In genomic region chr2:122667856-122668255, GRCm38 (mm10) we compare ENCODE assay signal across 9 mouse cellular contexts. TPM values are rescaled to one million over a fixed set of nuclear protein-coding genes. Genes with fewer than 3 reads are reported as not detected.
DNase-seq lines count a peak whose midpoint lies in the region; ATAC-seq and TF ChIP-seq lines count a peak whose summit lies in the region.
"Had no signal": no experiment of that assay in that cellular context is flagged by ENCODE, and none has a peak within 500 bp of the region (broad histone marks: within the 10 kb centered on the region; RNA-seq: fewer than 3 reads in every experiment).

No protein-coding gene starts in this region.

- H3K9ac ChIP-seq in kidney, embryonic 15.5 days = no peak overlapping the region
- no peak overlapping the region for H3K9ac ChIP-seq in MEL (ENCODE audit: control insufficient read depth, low read depth, low read length, poor library complexity, severe bottlenecking)
- no peak overlapping the region for H3K9ac ChIP-seq in limb, embryonic 14.5 days (ENCODE audit: low read depth, low read length, severe bottlenecking)
- H3K9ac ChIP-seq in hindbrain, embryonic 16.5 days (ENCODE audit: low read depth, low read length) = no peak overlapping the region
- H3K9ac ChIP-seq: limb, embryonic 12.5 days had no signal

- ATAC-seq in kidney, embryonic 15.5 days (replicated peaks; ENCODE audit: low FRiP score) = no peak
- ATAC-seq in limb, embryonic 14.5 days (ENCODE audit: low FRiP score, low read depth) = no peak
- ATAC-seq in hindbrain, embryonic 16.5 days = no peak

- no peak overlapping the region for H3K27ac ChIP-seq in kidney, adult 2 months (ENCODE audit: insufficient read depth, low read depth, low read length)
- H3K27ac ChIP-seq in kidney, embryonic 15.5 days = no peak overlapping the region
- no peak overlapping the region for H3K27ac ChIP-seq in MEL (ENCODE audit: control insufficient read depth, low read depth, low read length)
- no peak overlapping the region for H3K27ac ChIP-seq in limb, embryonic 14.5 days (replicated peaks; ENCODE audit: low read depth, low read length)
- H3K27ac ChIP-seq in hindbrain, embryonic 16.5 days (ENCODE audit: low read depth, low read length) = no peak overlapping the region
- H3K27ac ChIP-seq: limb, embryonic 12.5 days had no signal

- no peaks in the 10 kb centered on the region for H3K27me3 ChIP-seq in kidney, adult 2 months (replicated peaks; ENCODE audit: control insufficient read depth, insufficient read depth, low read length)
- H3K27me3 ChIP-seq in kidney, embryonic 15.5 days = 0 out of 2 replicates have a peak, but pooled peaks cover 6% of the 10 kb centered on the region
- H3K27me3 ChIP-seq in C2C12 (ENCODE audit: control insufficient read depth, insufficient read depth, insufficient read length) (no peaks in the 10 kb centered on the region), MEL (ENCODE audit: control insufficient read depth in 1 of 2, insufficient read depth in 2 of 2, low read length in 2 of 2) (no peaks in the 10 kb centered on the region)
- H3K27me3 ChIP-seq in limb, embryonic 14.5 days (ENCODE audit: control insufficient read depth, insufficient read depth, low read length) = no peaks in the 10 kb centered on the region
- H3K27me3 ChIP-seq in hindbrain, embryonic 16.5 days (replicated peaks; ENCODE audit: control insufficient read depth, insufficient read depth, low read length) = no peaks in the 10 kb centered on the region
- H3K27me3 ChIP-seq: limb, embryonic 12.5 days had no signal

- peak; percentile 47 for TF ChIP-seq CTCF in kidney, adult 2 months (conservative IDR thresholded peaks at IDR 0.05; ENCODE audit: insufficient read depth, insufficient read length, low read depth, low read length)
- TF ChIP-seq CTCF in C2C12 (IDR thresholded peaks at IDR 0.05; ENCODE audit: control insufficient read depth, insufficient read depth, insufficient read length) = peak; percentile 23
- TF ChIP-seq CTCF in MEL (IDR thresholded peaks at IDR 0.05 in 2 of 3, conservative IDR thresholded peaks at IDR 0.05 in 1 of 3; ENCODE audit: control insufficient read depth in 1 of 3, insufficient read depth in 1 of 3, low read depth in 2 of 3, low read length in 3 of 3, poor library complexity in 1 of 3, severe bottlenecking in 1 of 3) = peak in 2 of 3 experiments; percentile 30 to 45; a peak in 3 of 6 replicates

- H3ac ChIP-seq in C2C12 (ENCODE audit: control insufficient read depth, insufficient read length, low read depth) = no peak overlapping the region

- no peaks in the 10 kb centered on the region for H3K79me3 ChIP-seq in C2C12 (ENCODE audit: low read depth)

- TF ChIP-seq POLR2A in kidney, adult 2 months (IDR thresholded peaks at IDR 0.05; ENCODE audit: low read depth, low read length) = no peak
- no peak for TF ChIP-seq POLR2A in MEL (IDR thresholded peaks at IDR 0.05; ENCODE audit: control insufficient read depth in 1 of 2, insufficient read depth in 1 of 2, low read depth in 1 of 2, low read length in 2 of 2, poor library complexity in 1 of 2)
- TF ChIP-seq POLR2A in limb, embryonic 14.5 days (IDR thresholded peaks at IDR 0.05; ENCODE audit: borderline replicate concordance, extremely low read depth, insufficient read depth, insufficient read length) = no peak

- H3K4me2 ChIP-seq in kidney, embryonic 15.5 days = no peak overlapping the region
- H3K4me2 ChIP-seq in limb, embryonic 14.5 days (replicated peaks; ENCODE audit: low read depth, low read length, severe bottlenecking) = no peak overlapping the region
- H3K4me2 ChIP-seq in hindbrain, embryonic 16.5 days (ENCODE audit: low read length) = no peak overlapping the region
- H3K4me2 ChIP-seq: limb, embryonic 12.5 days had no signal

- peak; percentile 34 for DNase-seq in kidney, adult 2 months
- peak; percentile 11 for DNase-seq in MEL (ENCODE audit: low read depth, low spot score)
- DNase-seq in embryo, embryonic 11 days = peak; percentile 57
- DNase-seq in limb, embryonic 14.5 days (ENCODE audit: low spot score) = peak; percentile 53
- DNase-seq in thymus, postnatal 0 days (ENCODE audit: low spot score) = peak; percentile 69

- no peaks in the 10 kb centered on the region for H3K4me1 ChIP-seq in kidney, adult 2 months (ENCODE audit: control insufficient read depth, insufficient read depth, low read length)
- 0 out of 2 replicates have a peak, but pooled peaks cover 2% of the 10 kb centered on the region for H3K4me1 ChIP-seq in kidney, embryonic 15.5 days
- no peaks in the 10 kb centered on the region for H3K4me1 ChIP-seq in MEL (ENCODE audit: control insufficient read depth in 1 of 2, insufficient read depth in 2 of 2, low read length in 2 of 2)
- H3K4me1 ChIP-seq in limb, embryonic 14.5 days (ENCODE audit: control insufficient read depth, insufficient read depth, low read length) = no peaks in the 10 kb centered on the region
- no peaks in the 10 kb centered on the region for H3K4me1 ChIP-seq in hindbrain, embryonic 16.5 days (ENCODE audit: control insufficient read depth, insufficient read depth, low read depth, low read length)
- H3K4me1 ChIP-seq: limb, embryonic 12.5 days had no signal

- H3K9me3 ChIP-seq in kidney, embryonic 15.5 days (replicated peaks) = no peaks in the 10 kb centered on the region
- H3K9me3 ChIP-seq in MEL (replicated peaks; ENCODE audit: insufficient read depth, low read length) = no peaks in the 10 kb centered on the region
- H3K9me3 ChIP-seq in limb, embryonic 14.5 days (ENCODE audit: control insufficient read depth, low read length) = no peaks in the 10 kb centered on the region
- no peaks in the 10 kb centered on the region for H3K9me3 ChIP-seq in hindbrain, embryonic 16.5 days (ENCODE audit: control insufficient read depth, low read length)
- H3K9me3 ChIP-seq: limb, embryonic 12.5 days had no signal

- TF ChIP-seq EP300 in MEL (IDR thresholded peaks at IDR 0.05; ENCODE audit: low read depth in 1 of 2, low read length in 2 of 2) = no peak

- 31% methylated on average over 5 of the region's 5 CpGs for WGBS in kidney, adult 2 months
- 37% methylated on average over 5 of the region's 5 CpGs for WGBS in kidney, embryonic 15.5 days
- 52% methylated on average over 5 of the region's 5 CpGs for WGBS in limb, embryonic 14.5 days
- 48% methylated on average over 5 of the region's 5 CpGs for WGBS in hindbrain, embryonic 16.5 days

- H3K79me2 ChIP-seq in C2C12 (ENCODE audit: control insufficient read depth, insufficient read depth) = no peaks in the 10 kb centered on the region
- no peaks in the 10 kb centered on the region for H3K79me2 ChIP-seq in MEL (ENCODE audit: control insufficient read depth, insufficient read depth, low read length, poor library complexity)

- peak; percentile 47 for TF ChIP-seq RAD21 in MEL (IDR thresholded peaks at IDR 0.05; ENCODE audit: low read depth, low read length)

- no peak overlapping the region for H3K4me3 ChIP-seq in kidney, adult 2 months (ENCODE audit: insufficient read depth, low read depth, low read length)
- H3K4me3 ChIP-seq in kidney, embryonic 15.5 days (replicated peaks) = no peak overlapping the region
- H3K4me3 ChIP-seq in C2C12 (ENCODE audit: insufficient read depth, poor library complexity, severe bottlenecking) = no peak overlapping the region
- H3K4me3 ChIP-seq in MEL (ENCODE audit: control insufficient read depth in 1 of 2, insufficient read depth in 1 of 2, low read depth in 2 of 2, low read length in 2 of 2) = no peak overlapping the region
- no peak overlapping the region for H3K4me3 ChIP-seq in limb, embryonic 14.5 days (replicated peaks; ENCODE audit: low read length)
- no peak overlapping the region for H3K4me3 ChIP-seq in hindbrain, embryonic 16.5 days (ENCODE audit: low read length)
- H3K4me3 ChIP-seq: limb, embryonic 12.5 days had no signal

- no peaks in the 10 kb centered on the region for H3K36me3 ChIP-seq in kidney, adult 2 months (ENCODE audit: control insufficient read depth, insufficient read depth, low read length)
- no peaks in the 10 kb centered on the region for H3K36me3 ChIP-seq in kidney, embryonic 15.5 days
- H3K36me3 ChIP-seq in C2C12 (ENCODE audit: control insufficient read depth, insufficient read depth) (no peaks in the 10 kb centered on the region), MEL (ENCODE audit: control insufficient read depth in 1 of 2, insufficient read depth in 2 of 2, low read length in 2 of 2) (no peaks in the 10 kb centered on the region)
- no peaks in the 10 kb centered on the region for H3K36me3 ChIP-seq in limb, embryonic 14.5 days (ENCODE audit: control insufficient read depth, insufficient read depth, low read length)
- no peaks in the 10 kb centered on the region for H3K36me3 ChIP-seq in hindbrain, embryonic 16.5 days (ENCODE audit: control insufficient read depth, insufficient read depth, low read length)
- H3K36me3 ChIP-seq: limb, embryonic 12.5 days had no signal

RNA-seq across cellular contexts. Expression of gene AA467197, which starts 31.1 kb away (rescaled TPM):
- polyA plus RNA-seq in kidney, adult 2 months (2012; rRNA removed) = 0.19 and 0.24 TPM in 2 replicates
- 0.34 and 0.99 TPM in 2 replicates for polyA plus RNA-seq in kidney, embryonic 15.5 days (2015; fragmentation: Nextera tagmentation; extraction: Ambion mirVana)
- polyA plus RNA-seq in C2C12 (2012; fragmentation: generic; extraction: Trizol) (0.32 TPM), MEL (2012; ENCODE audit: insufficient read depth in 1 of 2, insufficient read length in 2 of 2, low read depth in 1 of 2, low replicate concordance in 2 of 2, missing spikeins in 1 of 2) (not detected)
- not detected in 2 replicates for total RNA-seq in MEL (2012; rRNA removed)
- 0.30 and 0.55 TPM in 2 replicates for polyA plus RNA-seq in limb, embryonic 14.5 days (2012; rRNA removed)
- 0.26 TPM in 1 of 2 replicates, not detected in the other for polyA plus RNA-seq in limb, embryonic 14.5 days (2014; fragmentation: Nextera tagmentation; extraction: Ambion mirVana)
- polyA plus RNA-seq in thymus, postnatal 0 days (2015; fragmentation: Nextera tagmentation; extraction: Ambion mirVana) = 25.3 and 27.2 TPM in 2 replicates
- 0.69 and 0.91 TPM in 2 replicates for polyA plus RNA-seq in hindbrain, embryonic 16.5 days (2015; fragmentation: Nextera tagmentation; extraction: Ambion mirVana)

RNA-seq across cellular contexts. Expression of gene Slc30a4, which starts 34.6 kb away (rescaled TPM):
- polyA plus RNA-seq in kidney, adult 2 months (2012; rRNA removed) = 5.7 and 6.2 TPM in 2 replicates
- polyA plus RNA-seq in kidney, embryonic 15.5 days (2015; fragmentation: Nextera tagmentation; extraction: Ambion mirVana) = 6.9 TPM in 2 replicates
- polyA plus RNA-seq in C2C12 (2012; fragmentation: generic; extraction: Trizol) (19.7 TPM), MEL (2012; ENCODE audit: insufficient read depth in 1 of 2, insufficient read length in 2 of 2, low read depth in 1 of 2, low replicate concordance in 2 of 2, missing spikeins in 1 of 2) (not detected)
- total RNA-seq in MEL (2012; rRNA removed) = not detected in 2 replicates
- polyA plus RNA-seq in limb, embryonic 14.5 days (2012; rRNA removed) = 13.6 and 13.8 TPM in 2 replicates
- 18.4 and 20.1 TPM in 2 replicates for polyA plus RNA-seq in limb, embryonic 14.5 days (2014; fragmentation: Nextera tagmentation; extraction: Ambion mirVana)
- 5.9 and 6.2 TPM in 2 replicates for polyA plus RNA-seq in thymus, postnatal 0 days (2015; fragmentation: Nextera tagmentation; extraction: Ambion mirVana)
- 4.9 and 6.6 TPM in 2 replicates for polyA plus RNA-seq in hindbrain, embryonic 16.5 days (2015; fragmentation: Nextera tagmentation; extraction: Ambion mirVana)

RNA-seq across cellular contexts. Expression of gene Gatm, which starts 56.8 kb away (rescaled TPM):
- 1,128 and 1,147 TPM in 2 replicates for polyA plus RNA-seq in kidney, adult 2 months (2012; rRNA removed)
- polyA plus RNA-seq in kidney, embryonic 15.5 days (2015; fragmentation: Nextera tagmentation; extraction: Ambion mirVana) = 44.2 and 49.6 TPM in 2 replicates
- polyA plus RNA-seq in C2C12 (2012; fragmentation: generic; extraction: Trizol) (24.7 TPM), MEL (2012; ENCODE audit: insufficient read depth in 1 of 2, insufficient read length in 2 of 2, low read depth in 1 of 2, low replicate concordance in 2 of 2, missing spikeins in 1 of 2) (not detected)
- total RNA-seq in MEL (2012; rRNA removed) = not detected in 2 replicates
- polyA plus RNA-seq in limb, embryonic 14.5 days (2012; rRNA removed) = 29.4 and 35.6 TPM in 2 replicates
- 40.1 and 54.5 TPM in 2 replicates for polyA plus RNA-seq in limb, embryonic 14.5 days (2014; fragmentation: Nextera tagmentation; extraction: Ambion mirVana)
- polyA plus RNA-seq in thymus, postnatal 0 days (2015; fragmentation: Nextera tagmentation; extraction: Ambion mirVana) = 6.3 and 7.4 TPM in 2 replicates
- polyA plus RNA-seq in hindbrain, embryonic 16.5 days (2015; fragmentation: Nextera tagmentation; extraction: Ambion mirVana) = 59.9 and 61.8 TPM in 2 replicates

Comparison
In these comparisons a context has a peak if more than half of its experiments do, and no peak if none do; other contexts are left out.
1. RNA of gene Gatm, which starts 56.8 kb away (polyA plus RNA-seq): 1,128 to 1,147 TPM in kidney, adult 2 months; 59.9 to 61.8 TPM in hindbrain, embryonic 16.5 days, 29.4 to 54.5 TPM in limb, embryonic 14.5 days, 44.2 to 49.6 TPM in kidney, embryonic 15.5 days, 24.7 TPM in C2C12 (single experiment), 6.3 to 7.4 TPM in thymus, postnatal 0 days and not detected in MEL; every median in the first group is over 10 times any median in the second.
2. DNase-seq: peak in every context shown above with its lines; median percentile 69 in thymus, postnatal 0 days; 57 in embryo, embryonic 11 days; 53 in limb, embryonic 14.5 days; 34 in kidney, adult 2 months; 11 in MEL.
3. RNA of gene AA467197, which starts 31.1 kb away (polyA plus RNA-seq): 25.3 to 27.2 TPM in thymus, postnatal 0 days; 0.69 to 0.91 TPM in hindbrain, embryonic 16.5 days, 0.34 to 0.99 TPM in kidney, embryonic 15.5 days, 0.32 TPM in C2C12 (single experiment), 0.26 to 0.55 TPM in limb, embryonic 14.5 days, 0.19 to 0.24 TPM in kidney, adult 2 months and not detected in MEL; every median in the first group is over 10 times any median in the second.
4. Peak in every context shown above with its lines, with median percentiles within 50 percentile points of each other: CTCF ChIP-seq.